Mouse (Mus musculus) liver, postnatal 0 days (tissue): ENCODE measurements around the gene Pgbd5.

Experiments
- CTCF ChIP-seq: sonication (generic); IDR thresholded peaks from 2 replicates; pipeline ENCODE4 v1.5.1; 2016; ENCODE audit warnings: antibody characterized with exemption, low read depth
- EP300 ChIP-seq: IDR thresholded peaks from 2 replicates; pipeline ENCODE4 v1.6.1; 2016; ENCODE audit warnings: antibody characterized with exemption, low read depth, mild to moderate bottlenecking

DNA sequence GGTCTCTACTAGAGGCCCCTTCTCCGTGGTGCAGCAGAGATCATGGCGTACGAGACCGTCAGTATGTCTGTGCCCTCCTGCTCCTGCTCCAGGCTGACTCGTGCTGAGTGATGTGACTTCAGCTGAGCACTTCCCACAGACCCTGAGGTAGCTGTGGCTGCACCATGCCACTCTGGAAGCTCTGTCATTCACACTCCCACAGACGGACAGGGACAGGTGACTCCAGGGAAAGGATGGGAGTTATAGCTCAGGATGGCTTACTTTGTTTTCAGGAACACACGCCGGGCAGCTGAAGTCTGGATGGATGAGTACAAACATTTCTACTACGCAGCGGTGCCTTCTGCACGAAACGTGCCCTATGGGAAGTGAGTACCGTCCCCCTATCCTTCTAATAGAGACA, 103.2 kb downstream of the Pgbd5 start:
- TF ChIP-seq CTCF, result no peak
- TF ChIP-seq EP300, result no peak
